Mouse (Mus musculus) stomach, postnatal 0 days (tissue): ENCODE measurements around the gene Dda1.

Experiments
- CTCF ChIP-seq: IDR thresholded peaks from 2 replicates; pipeline ENCODE4 v1.5.1; 2016; ENCODE audit warnings: antibody characterized with exemption, low read depth, mild to moderate bottlenecking, moderate library complexity
- EP300 ChIP-seq: optimal IDR thresholded peaks from 2 replicates; pipeline ENCODE3; 2016; ENCODE audit warnings: antibody characterized with exemption

DNA sequence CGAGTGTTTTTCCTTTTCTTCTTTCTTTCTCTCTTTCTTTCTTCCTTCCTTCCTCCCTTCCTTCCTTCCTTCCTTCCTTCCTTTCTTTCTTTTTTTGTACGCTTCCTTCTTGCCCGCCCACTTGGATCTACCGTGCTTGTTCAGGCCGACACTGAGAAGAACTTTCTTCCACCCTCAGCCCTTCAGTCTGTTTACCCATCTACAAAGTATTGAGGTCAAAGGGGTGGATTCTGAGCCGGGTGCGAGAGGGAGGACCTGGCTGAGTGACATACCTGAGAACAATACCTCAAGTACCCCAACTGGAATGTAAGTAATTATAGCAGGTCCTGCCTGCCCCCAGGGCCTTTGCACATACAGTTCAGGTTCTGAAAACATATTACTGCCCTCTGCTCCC is 17.1 kb downstream of the Dda1 start:
- TF ChIP-seq EP300 = no peak
- TF ChIP-seq CTCF = no peak
